Mouse (Mus musculus) testis, adult 2 months (tissue): Measurements from ENCODE around the gene Psmf1. TPM values are rescaled to one million over a fixed set of nuclear protein-coding genes. Genes with fewer than 3 reads are reported as not detected.

Experiments
- polyA plus RNA-seq: library from polyadenylated mRNA; depleted of rRNA; stranded (reverse); fragments of >200 nt; gene quantifications from 2 replicates; pipeline ENCODE4 v1.2.3, GENCODE M21; 2012; rRNA removed

Psmf1 gene
- polyA plus RNA-seq, 1 experiment, result 1,270 TPM

Other genes with a start within 250 kb of the Psmf1 start
- 175 and 184 TPM in 2 replicates for gene Fkbp1a, start 201.7 kb downstream of the Psmf1 start, polyA plus RNA-seq
- gene Sdcbp2, start 171.6 kb downstream of the Psmf1 start, polyA plus RNA-seq, result 1.7 and 2.0 TPM in 2 replicates
- 0.05 and 0.20 TPM in 2 replicates for gene Snph, start 111.6 kb downstream of the Psmf1 start, polyA plus RNA-seq
- gene Rad21l, start 75.7 kb downstream of the Psmf1 start, polyA plus RNA-seq, result 0.41 and 0.62 TPM in 2 replicates
- gene Tmem74b, start 42.2 kb downstream of the Psmf1 start, polyA plus RNA-seq, result 0.84 and 1.2 TPM in 2 replicates
- gene Rspo4, start 98.7 kb upstream of the Psmf1 start, polyA plus RNA-seq, result 0.60 and 0.78 TPM in 2 replicates
- 2.2 and 2.5 TPM in 2 replicates for gene Angpt4, start 167.0 kb upstream of the Psmf1 start, polyA plus RNA-seq
- gene Fam110a, start 236.0 kb upstream of the Psmf1 start, polyA plus RNA-seq, result 175 and 190 TPM in 2 replicates